Mouse (Mus musculus) cerebellum, postnatal 10 days (tissue): ENCODE results near the gene Osbpl9.

Source experiments
- DNase-seq, 2 experiments: peaks; one replicate each; pipeline ENCODE4 v3.0.0; 2021; ENCODE audit warnings: mixed read lengths in 2 of 2

Osbpl9 gene

GRCm38 (mm10) chr4:109201582-109202424 is at the start of gene Osbpl9:
Gene Osbpl9, minus strand, starts transcription at chr4:109202272.
- peak; percentile 100 for DNase-seq

- DNase-seq: peak; percentile 43 to 46
Observed at GRCm38 (mm10) chr4:109251605-109252004, 49.5 kb upstream of the Osbpl9 start.

GRCm38 (mm10) chr4:109245016-109245620 is 43.0 kb upstream of the Osbpl9 start:
- DNase-seq: no peak

- DNase-seq: no peak
Observed at GRCm38 (mm10) chr4:109244506-109244905, 42.4 kb upstream of the Osbpl9 start.

GRCm38 (mm10) chr4:109241934-109242333 is 39.9 kb upstream of the Osbpl9 start:
- DNase-seq: peak; percentile 84 to 87

- DNase-seq: no peak
Observed at GRCm38 (mm10) chr4:109241221-109241620, 39.1 kb upstream of the Osbpl9 start.

GRCm38 (mm10) chr4:109238428-109239268 is 36.6 kb upstream of the Osbpl9 start:
- DNase-seq: peak; percentile 73

GRCm38 (mm10) chr4:109236186-109236879 is 34.3 kb upstream of the Osbpl9 start:
- no peak for DNase-seq

GRCm38 (mm10) chr4:109234806-109235350 is 32.8 kb upstream of the Osbpl9 start:
- DNase-seq: peak; percentile 31 to 52

- no peak for DNase-seq
Observed at GRCm38 (mm10) chr4:109234185-109234584, 32.1 kb upstream of the Osbpl9 start, which contains the start of gene Calr4. Gene Calr4, plus strand, starts transcription at chr4:109234485.

- no peak for DNase-seq
Observed at GRCm38 (mm10) chr4:109229766-109230279, 27.8 kb upstream of the Osbpl9 start.

- DNase-seq: no peak
Observed at GRCm38 (mm10) chr4:109226071-109226470, 24.0 kb upstream of the Osbpl9 start.

- peak in 1 of 2 experiments; percentile 20 for DNase-seq
Observed at GRCm38 (mm10) chr4:109225606-109226005, 23.5 kb upstream of the Osbpl9 start.

GRCm38 (mm10) chr4:109224762-109225552 is 22.9 kb upstream of the Osbpl9 start:
- DNase-seq: peak; percentile 91 to 96

GRCm38 (mm10) chr4:109222001-109222400 is 19.9 kb upstream of the Osbpl9 start:
- no peak for DNase-seq

GRCm38 (mm10) chr4:109220441-109220940 is 18.4 kb upstream of the Osbpl9 start:
- no peak for DNase-seq

GRCm38 (mm10) chr4:109218008-109218407 is 15.9 kb upstream of the Osbpl9 start:
- DNase-seq: no peak

GRCm38 (mm10) chr4:109213986-109214385 is 11.9 kb upstream of the Osbpl9 start:
- DNase-seq: no peak

GRCm38 (mm10) chr4:109210881-109211280 is 8.8 kb upstream of the Osbpl9 start:
- DNase-seq: no peak

GRCm38 (mm10) chr4:109210253-109210652 is 8.2 kb upstream of the Osbpl9 start:
- no peak for DNase-seq

GRCm38 (mm10) chr4:109207524-109207923 is 5.5 kb upstream of the Osbpl9 start:
- no peak for DNase-seq
